Mouse (Mus musculus) myocyte (in vitro differentiated cells): ENCODE results near the gene Prss38.

Source experiments
- CEBPB ChIP-seq: IDR thresholded peaks from 2 replicates; pipeline ENCODE4 v1.6.1; 2011; ENCODE audit warnings: mild to moderate bottlenecking, moderate library complexity; ENCODE audit not compliant: poor library complexity, insufficient read depth, severe bottlenecking
- E2F4 ChIP-seq: IDR thresholded peaks from one replicate; pipeline ENCODE4 v1.6.1; 2011; ENCODE audit warnings: mild to moderate bottlenecking, control low read depth, moderate library complexity; ENCODE audit not compliant: insufficient read depth
- MAX ChIP-seq: IDR thresholded peaks from one replicate; pipeline ENCODE4 v1.6.1; 2011; ENCODE audit warnings: low read depth, mild to moderate bottlenecking, control low read depth
- MYOD1 ChIP-seq, 3 experiments: IDR thresholded peaks; one replicate each; pipeline ENCODE4 v1.6.1; 2011; ENCODE audit warnings: control low read depth in 2 of 3, low read depth in 2 of 3, mild to moderate bottlenecking in 2 of 3, moderate library complexity in 1 of 3; ENCODE audit not compliant: insufficient read length in 2 of 3, control insufficient read depth in 1 of 3
- MYOG ChIP-seq, 3 experiments: IDR thresholded peaks; one replicate each; pipeline ENCODE4 v1.6.1; 2011; ENCODE audit warnings: control low read depth in 2 of 3, low read depth in 2 of 3, mild to moderate bottlenecking in 2 of 3; ENCODE audit not compliant: insufficient read length in 2 of 3, control insufficient read depth in 1 of 3, insufficient read depth in 1 of 3
- POLR2A ChIP-seq: IDR thresholded peaks from one replicate; pipeline ENCODE4 v1.6.1; 2011; ENCODE audit warnings: low read depth, mild to moderate bottlenecking, control low read depth, moderate library complexity; ENCODE audit not compliant: insufficient read length
- POLR2AphosphoS2 ChIP-seq: IDR thresholded peaks from one replicate; pipeline ENCODE4 v1.6.1; 2011; ENCODE audit warnings: low read depth, control low read depth; ENCODE audit not compliant: insufficient read length
- REST ChIP-seq: IDR thresholded peaks from one replicate; pipeline ENCODE4 v1.6.1; 2011; ENCODE audit warnings: mild to moderate bottlenecking, control low read depth, moderate library complexity; ENCODE audit not compliant: insufficient read depth, insufficient read length
- SRF ChIP-seq: IDR thresholded peaks from one replicate; pipeline ENCODE4 v1.6.1; 2011; ENCODE audit warnings: low read depth; ENCODE audit not compliant: control insufficient read depth, insufficient read length
- TCF12 ChIP-seq: IDR thresholded peaks from one replicate; pipeline ENCODE4 v1.6.1; 2011; ENCODE audit warnings: mild to moderate bottlenecking, control low read depth; ENCODE audit not compliant: poor library complexity, insufficient read depth, severe bottlenecking
- TCF3 ChIP-seq: IDR thresholded peaks from one replicate; pipeline ENCODE4 v1.6.1; 2011; ENCODE audit warnings: low read depth, control low read depth; ENCODE audit not compliant: insufficient read length
- USF1 ChIP-seq: IDR thresholded peaks from one replicate; pipeline ENCODE4 v1.6.1; 2011; ENCODE audit warnings: low read depth, mild to moderate bottlenecking, control low read depth, moderate library complexity

- TF ChIP-seq MAX (no peak), POLR2A (no peak), POLR2AphosphoS2 (no peak), CEBPB (0 out of 2 replicates have a peak, but pooled peaks have one; percentile 40), E2F4 (no peak), TCF12 (peak; percentile 41), USF1 (no peak), MYOG (IDR thresholded peaks at IDR 0.05; ENCODE audit: control insufficient read depth in 1 of 3, insufficient read depth in 1 of 3, insufficient read length in 2 of 3, low read depth in 2 of 3) (peak; percentile 30 to 91 (median 58)), MYOD1 (IDR thresholded peaks at IDR 0.05; ENCODE audit: control insufficient read depth in 1 of 3, insufficient read length in 2 of 3, low read depth in 2 of 3) (peak in 2 of 3 experiments; percentile 75 to 90), TCF3 (peak; percentile 68), SRF (no peak), REST (no peak)
These were observed 46.5 kb upstream of the Prss38 start for GRCm38 (mm10) chr11:59421967-59422366.
